Mouse (Mus musculus): Measurements from ENCODE around the gene Epha8. TPM values are rescaled to one million over a fixed set of nuclear protein-coding genes. Genes with fewer than 3 reads are reported as not detected.
A peak's percentile ranks its signal among the peaks of the same experiment; 100 is the strongest.

Gene Epha8
- polyA plus RNA-seq, 1 experiment from 2014 or later, result 0.52 TPM

GRCm38 (mm10) chr4:136925804-136926203 lies 30.8 kb downstream of the Epha8 start:
- no peaks in the 10 kb centered on the region for H3K36me3 ChIP-seq (ENCODE audit: control insufficient read depth, insufficient read depth, low read length)
- H3K9me3 ChIP-seq (ENCODE audit: control insufficient read depth, low read depth, low read length), result no peaks in the 10 kb centered on the region
- no peak overlapping the region for H3K4me2 ChIP-seq (replicated peaks; ENCODE audit: low read depth, low read length)
- 26% methylated on average over 15 of the region's 15 CpGs for WGBS
- H3K27ac ChIP-seq (ENCODE audit: low read length), result no peak overlapping the region
- no peaks in the 10 kb centered on the region for H3K4me1 ChIP-seq (ENCODE audit: control insufficient read depth, insufficient read depth, low read length)
- H3K9ac ChIP-seq (replicated peaks; ENCODE audit: low read depth, low read length), result no peak overlapping the region
- no peaks in the 10 kb centered on the region for H3K27me3 ChIP-seq (ENCODE audit: control insufficient read depth, insufficient read depth, low read length)
- no peak for ATAC-seq (ENCODE audit: insufficient number of reproducible peaks, insufficient read depth, low FRiP score, low read depth)
- no peak overlapping the region for H3K4me3 ChIP-seq (ENCODE audit: low read depth, low read length)

GRCm38 (mm10) chr4:136924529-136924928 lies 32.1 kb downstream of the Epha8 start:
- Histone ChIP-seq H3K27ac (ENCODE audit: low read length) (no peak overlapping the region), H3K9ac (replicated peaks; ENCODE audit: low read depth, low read length) (no peak overlapping the region), H3K4me3 (ENCODE audit: low read depth, low read length) (no peak overlapping the region), H3K9me3 (ENCODE audit: control insufficient read depth, low read depth, low read length) (no peaks in the 10 kb centered on the region), H3K4me2 (replicated peaks; ENCODE audit: low read depth, low read length) (no peak overlapping the region), H3K27me3 (ENCODE audit: control insufficient read depth, insufficient read depth, low read length) (no peaks in the 10 kb centered on the region), H3K36me3 (ENCODE audit: control insufficient read depth, insufficient read depth, low read length) (no peaks in the 10 kb centered on the region), H3K4me1 (ENCODE audit: control insufficient read depth, insufficient read depth, low read length) (no peaks in the 10 kb centered on the region)
- 4% methylated on average over 6 of the region's 6 CpGs for WGBS
- peak; percentile 46; the same call in 1 of the 2 replicates for ATAC-seq (ENCODE audit: insufficient number of reproducible peaks, insufficient read depth, low FRiP score, low read depth)

DNA sequence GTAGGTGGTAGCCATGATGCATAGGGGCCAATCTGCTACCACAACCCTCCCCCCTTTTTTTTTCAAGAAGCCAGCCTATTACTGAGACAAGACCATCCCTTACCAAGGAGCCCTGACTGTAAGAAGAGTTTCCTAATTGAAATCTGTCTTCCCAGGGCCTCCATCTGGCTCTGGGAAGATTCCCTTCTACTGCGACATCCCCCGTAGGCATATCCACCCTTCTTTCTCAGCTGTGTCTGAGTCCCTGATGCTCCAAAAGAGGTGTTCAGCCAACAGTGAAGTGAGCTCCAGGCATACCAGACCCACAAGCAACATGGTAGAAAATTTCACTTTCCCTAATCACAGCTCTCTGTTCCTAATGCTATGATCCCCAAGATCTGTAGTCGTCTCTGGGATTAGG lies 37.1 kb downstream of the Epha8 start:
- H3K36me3 ChIP-seq (ENCODE audit: control insufficient read depth, insufficient read depth, low read length), result no peaks in the 10 kb centered on the region
- H3K4me3 ChIP-seq (ENCODE audit: low read depth, low read length), result no peak overlapping the region
- no peak overlapping the region for H3K27ac ChIP-seq (ENCODE audit: low read length)
- H3K9ac ChIP-seq (replicated peaks; ENCODE audit: low read depth, low read length), result no peak overlapping the region
- ATAC-seq (ENCODE audit: insufficient number of reproducible peaks, insufficient read depth, low FRiP score, low read depth), result no peak
- no peak overlapping the region for H3K4me2 ChIP-seq (replicated peaks; ENCODE audit: low read depth, low read length)
- H3K4me1 ChIP-seq (ENCODE audit: control insufficient read depth, insufficient read depth, low read length), result no peaks in the 10 kb centered on the region
- H3K9me3 ChIP-seq (ENCODE audit: control insufficient read depth, low read depth, low read length), result no peaks in the 10 kb centered on the region
- 76% methylated on average over 3 of the region's 3 CpGs for WGBS
- no peaks in the 10 kb centered on the region for H3K27me3 ChIP-seq (ENCODE audit: control insufficient read depth, insufficient read depth, low read length)

DNA sequence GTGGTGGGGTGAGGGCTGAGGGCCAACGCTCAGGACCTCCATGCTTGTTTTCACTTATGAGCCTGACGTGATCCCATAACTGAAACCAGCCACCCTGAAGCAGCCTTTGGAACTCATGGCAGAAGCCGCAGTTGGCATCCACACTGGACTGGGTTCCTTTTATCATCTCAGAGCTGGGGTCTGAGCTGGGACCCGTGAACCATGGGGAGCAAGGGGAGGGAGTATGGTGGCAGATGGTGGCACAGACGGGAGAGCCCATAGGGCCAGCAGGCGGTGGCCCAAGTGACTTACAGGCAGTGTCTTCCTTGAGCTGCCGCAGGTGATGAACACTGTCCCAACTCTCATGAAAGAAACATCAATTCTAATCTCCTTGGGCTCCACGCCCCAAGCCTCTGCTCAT lies 37.8 kb downstream of the Epha8 start:
- Histone ChIP-seq H3K27me3 (ENCODE audit: control insufficient read depth, insufficient read depth, low read length) (no peaks in the 10 kb centered on the region), H3K36me3 (ENCODE audit: control insufficient read depth, insufficient read depth, low read length) (no peaks in the 10 kb centered on the region), H3K27ac (ENCODE audit: low read length) (no peak overlapping the region), H3K4me3 (ENCODE audit: low read depth, low read length) (no peak overlapping the region), H3K9ac (replicated peaks; ENCODE audit: low read depth, low read length) (no peak overlapping the region), H3K4me1 (ENCODE audit: control insufficient read depth, insufficient read depth, low read length) (no peaks in the 10 kb centered on the region), H3K9me3 (ENCODE audit: control insufficient read depth, low read depth, low read length) (no peaks in the 10 kb centered on the region), H3K4me2 (replicated peaks; ENCODE audit: low read depth, low read length) (no peak overlapping the region)
- 84% methylated on average over 8 of the region's 8 CpGs for WGBS
- no peak for ATAC-seq (ENCODE audit: insufficient number of reproducible peaks, insufficient read depth, low FRiP score, low read depth)

- no peak; the same call in 1 of the 2 replicates for ATAC-seq (ENCODE audit: insufficient number of reproducible peaks, insufficient read depth, low FRiP score, low read depth)
- 0 out of 2 replicates have a peak, but pooled peaks cover 2% of the 10 kb centered on the region for H3K27me3 ChIP-seq (ENCODE audit: control insufficient read depth, insufficient read depth, low read length)
These were observed 39.5 kb downstream of the Epha8 start for GRCm38 (mm10) chr4:136917165-136917524.

GRCm38 (mm10) chr4:136916359-136917164 lies 40.1 kb downstream of the Epha8 start:
- no peak for ATAC-seq (ENCODE audit: insufficient number of reproducible peaks, insufficient read depth, low FRiP score, low read depth)

More at GRCm38 (mm10) chr4:136917165-136917524, 39.5 kb downstream of the Epha8 start:
- no peak overlapping the region for H3K4me2 ChIP-seq (replicated peaks; ENCODE audit: low read depth, low read length)
- H3K27ac ChIP-seq (ENCODE audit: low read length), result no peak overlapping the region
- no peaks in the 10 kb centered on the region for H3K9me3 ChIP-seq (ENCODE audit: control insufficient read depth, low read depth, low read length)
- H3K9ac ChIP-seq (replicated peaks; ENCODE audit: low read depth, low read length), result no peak overlapping the region
- H3K4me1 ChIP-seq (ENCODE audit: control insufficient read depth, insufficient read depth, low read length), result no peaks in the 10 kb centered on the region
- H3K4me3 ChIP-seq (ENCODE audit: low read depth, low read length), result no peak overlapping the region
- WGBS, result 27% methylated on average over 7 of the region's 7 CpGs
- H3K36me3 ChIP-seq (ENCODE audit: control insufficient read depth, insufficient read depth, low read length), result no peaks in the 10 kb centered on the region

GRCm38 (mm10) chr4:136912841-136913240 lies 43.8 kb downstream of the Epha8 start:
- Histone ChIP-seq H3K4me2 (replicated peaks; ENCODE audit: low read depth, low read length) (no peak overlapping the region), H3K27me3 (ENCODE audit: control insufficient read depth, insufficient read depth, low read length) (peaks cover 6% of the 10 kb centered on the region; the same call in 1 of the 2 replicates), H3K9me3 (ENCODE audit: control insufficient read depth, low read depth, low read length) (no peaks in the 10 kb centered on the region), H3K27ac (ENCODE audit: low read length) (no peak overlapping the region), H3K4me1 (ENCODE audit: control insufficient read depth, insufficient read depth, low read length) (no peaks in the 10 kb centered on the region), H3K36me3 (ENCODE audit: control insufficient read depth, insufficient read depth, low read length) (no peaks in the 10 kb centered on the region), H3K4me3 (ENCODE audit: low read depth, low read length) (no peak overlapping the region), H3K9ac (replicated peaks; ENCODE audit: low read depth, low read length) (no peak overlapping the region)
- no peak for ATAC-seq (ENCODE audit: insufficient number of reproducible peaks, insufficient read depth, low FRiP score, low read depth)
- WGBS, result 17% methylated on average over 9 of the region's 9 CpGs

More at GRCm38 (mm10) chr4:136916359-136917164, 40.1 kb downstream of the Epha8 start:
- no peak overlapping the region for H3K27ac ChIP-seq (ENCODE audit: low read length)
- 0 out of 2 replicates have a peak, but pooled peaks cover 3% of the 10 kb centered on the region for H3K27me3 ChIP-seq (ENCODE audit: control insufficient read depth, insufficient read depth, low read length)
- no peaks in the 10 kb centered on the region for H3K9me3 ChIP-seq (ENCODE audit: control insufficient read depth, low read depth, low read length)
- 64% methylated on average over 20 of the region's 20 CpGs for WGBS
- H3K4me1 ChIP-seq (ENCODE audit: control insufficient read depth, insufficient read depth, low read length), result no peaks in the 10 kb centered on the region
- H3K9ac ChIP-seq (replicated peaks; ENCODE audit: low read depth, low read length), result no peak overlapping the region
- no peak overlapping the region for H3K4me3 ChIP-seq (ENCODE audit: low read depth, low read length)
- H3K36me3 ChIP-seq (ENCODE audit: control insufficient read depth, insufficient read depth, low read length), result no peaks in the 10 kb centered on the region
- H3K4me2 ChIP-seq (replicated peaks; ENCODE audit: low read depth, low read length), result no peak overlapping the region

- no peak overlapping the region for H3K4me3 ChIP-seq (ENCODE audit: low read depth, low read length)
- no peaks in the 10 kb centered on the region for H3K36me3 ChIP-seq (ENCODE audit: control insufficient read depth, insufficient read depth, low read length)
- no peaks in the 10 kb centered on the region for H3K9me3 ChIP-seq (ENCODE audit: control insufficient read depth, low read depth, low read length)
- H3K4me1 ChIP-seq (ENCODE audit: control insufficient read depth, insufficient read depth, low read length), result no peaks in the 10 kb centered on the region
- no peak for ATAC-seq (ENCODE audit: insufficient number of reproducible peaks, insufficient read depth, low FRiP score, low read depth)
- H3K9ac ChIP-seq (replicated peaks; ENCODE audit: low read depth, low read length), result no peak overlapping the region
- 43% methylated on average over 9 of the region's 9 CpGs for WGBS
- peaks cover 6% of the 10 kb centered on the region; the same call in 1 of the 2 replicates for H3K27me3 ChIP-seq (ENCODE audit: control insufficient read depth, insufficient read depth, low read length)
- no peak overlapping the region for H3K27ac ChIP-seq (ENCODE audit: low read length)
- no peak overlapping the region for H3K4me2 ChIP-seq (replicated peaks; ENCODE audit: low read depth, low read length)
These were observed 44.8 kb downstream of the Epha8 start for GRCm38 (mm10) chr4:136911804-136912203.

Measured in stomach, embryonic 14.5 days (tissue).